Mouse (Mus musculus) heart, postnatal 36 days (tissue): Measurements from ENCODE around the gene Naga. TPM values are rescaled to one million over a fixed set of nuclear protein-coding genes. Genes with fewer than 3 reads are reported as not detected.

ENCODE experiments used
- total RNA-seq, 2 experiments: library from RNA; stranded (reverse); gene quantifications; 2 replicates each; pipeline ENCODE4 v1.2.3; 2021

The Naga gene
- total RNA-seq, 2 experiments from 2014 or later = 28.3 to 34.2 TPM

Other genes starting within 250 kb of the Naga start
- gene Ccdc134, start 211.0 kb downstream of the Naga start, total RNA-seq = 1 to 10 TPM; 3.4 to 5.6 TPM
- gene Srebf2, start 191.7 kb downstream of the Naga start, total RNA-seq = 10 to 100 TPM; 17.4 to 19.5 TPM
- gene Shisa8, start 126.1 kb downstream of the Naga start, total RNA-seq = under 1 TPM; 0.14 to 0.19 TPM
- under 1 TPM; 0.28 to 0.30 TPM for gene Tnfrsf13c, start 114.6 kb downstream of the Naga start, total RNA-seq
- gene Cenpm, start 94.2 kb downstream of the Naga start, total RNA-seq = under 1 TPM; 0.42 to 0.51 TPM
- gene 1500009C09Rik, start 86.5 kb downstream of the Naga start, total RNA-seq = not detected
- under 1 TPM; 0.35 to 0.36 TPM for gene Sept3, start 64.0 kb downstream of the Naga start, total RNA-seq
- not detected for gene Wbp2nl, start 40.0 kb downstream of the Naga start, total RNA-seq
- gene Pheta2, start within 50 bp of the Naga start, total RNA-seq = 1 to 10 TPM in 1 of 2 experiments, under 1 TPM in 1; 0.76 to 1.6 TPM
- gene Smdt1, start within 50 bp of the Naga start, total RNA-seq = 100 to 1,000 TPM; 192 to 202 TPM
- 100 to 1,000 TPM; 702 to 740 TPM for gene Ndufa6, start 15.4 kb upstream of the Naga start, total RNA-seq
- 10 to 100 TPM; 25.6 to 25.8 TPM for gene Cyp2d22, start 41.3 kb upstream of the Naga start, total RNA-seq
- gene Cyp2d11, start 55.1 kb upstream of the Naga start, total RNA-seq = under 1 TPM; 0.22 to 0.36 TPM
- gene Cyp2d10, start 68.3 kb upstream of the Naga start, total RNA-seq = not detected
- gene Cyp2d9, start 94.5 kb upstream of the Naga start, total RNA-seq = not detected
- gene Cyp2d12, start 216.1 kb upstream of the Naga start, total RNA-seq = not detected